Mouse (Mus musculus) liver, adult 2 months (tissue): ENCODE results near the gene Rpl41.

Experiments
- CTCF ChIP-seq: fragments of 200-500 bp; IDR thresholded peaks from 2 replicates; pipeline ENCODE4 v1.5.1; 2011; ENCODE audit warnings: low read depth, low read length, control low read depth
- POLR2A ChIP-seq: fragments of 200-500 bp; IDR thresholded peaks from 2 replicates; pipeline ENCODE4 v1.6.1; 2011; ENCODE audit warnings: low read length, control low read depth; ENCODE audit not compliant: insufficient read depth; ENCODE audit errors: extremely low read depth

- no peak for TF ChIP-seq POLR2A
- no peak for TF ChIP-seq CTCF
Observed at GRCm38 (mm10) chr10:128583644-128584043, 34.5 kb upstream of the Rpl41 start.
